Mouse (Mus musculus) limb, embryonic 12.5 days (tissue): Measurements from ENCODE around the gene Arsg. TPM values are rescaled to one million over a fixed set of nuclear protein-coding genes. Genes with fewer than 3 reads are reported as not detected.

ENCODE experiments used
- ATAC-seq: fragments of 200-750 bp; cut with Nextera tagmentation; 2 replicates; pipeline ENCODE4 v1.8.0; 2017; ENCODE audit warnings: low read depth, moderate TSS enrichment; ENCODE audit not compliant: insufficient number of reproducible peaks, insufficient read depth, low FRiP score, low TSS enrichment
- H3K27ac ChIP-seq: fragments of 300-500 bp; sonication (generic); 2 replicates; pipeline ENCODE4 v1.5.1; 2016; ENCODE audit warnings: mild to moderate bottlenecking, moderate library complexity
- H3K27me3 ChIP-seq: fragments of 300-500 bp; sonication (generic); 2 replicates; pipeline ENCODE4 v1.6.1; 2016; ENCODE audit warnings: mild to moderate bottlenecking, moderate library complexity
- H3K36me3 ChIP-seq: fragments of 300-500 bp; sonication (generic); 2 replicates; pipeline ENCODE4 v1.6.1; 2016; ENCODE audit warnings: mild to moderate bottlenecking, moderate library complexity
- H3K4me1 ChIP-seq: fragments of 300-500 bp; sonication (generic); replicated peaks from 2 replicates; pipeline ENCODE4 v1.6.1; 2016
- H3K4me2 ChIP-seq: fragments of 300-500 bp; sonication (generic); 2 replicates; pipeline ENCODE4 v1.6.1; 2016; ENCODE audit warnings: mild to moderate bottlenecking, moderate library complexity
- H3K4me3 ChIP-seq: fragments of 300-500 bp; sonication (generic); replicated peaks from 2 replicates; pipeline ENCODE4 v1.5.1; 2016; ENCODE audit warnings: mild to moderate bottlenecking
- H3K9ac ChIP-seq: fragments of 300-500 bp; sonication (generic); replicated peaks from 2 replicates; pipeline ENCODE4 v1.6.1; 2016; ENCODE audit warnings: mild to moderate bottlenecking, moderate library complexity
- H3K9me3 ChIP-seq: fragments of 300-500 bp; sonication (generic); 2 replicates; pipeline ENCODE4 v1.6.1; 2016; ENCODE audit warnings: mild to moderate bottlenecking, moderate library complexity
- WGBS: fragments of 180-500 bp; shearing (Covaris S2); methylation state at CpG from one replicate; pipeline ENCODE4 v1.1.7; 2016; 5-methylcytosine and 5-hydroxymethylcytosine counted together
- polyA plus RNA-seq: library from polyadenylated mRNA; unstranded; fragments of >200 nt; fragmentation: Nextera tagmentation; extraction: Ambion mirVana; gene quantifications from 2 replicates; pipeline ENCODE4 v1.2.1, GENCODE M21; 2016

Arsg gene
- 2.8 and 4.3 TPM in 2 replicates for polyA plus RNA-seq

DNA sequence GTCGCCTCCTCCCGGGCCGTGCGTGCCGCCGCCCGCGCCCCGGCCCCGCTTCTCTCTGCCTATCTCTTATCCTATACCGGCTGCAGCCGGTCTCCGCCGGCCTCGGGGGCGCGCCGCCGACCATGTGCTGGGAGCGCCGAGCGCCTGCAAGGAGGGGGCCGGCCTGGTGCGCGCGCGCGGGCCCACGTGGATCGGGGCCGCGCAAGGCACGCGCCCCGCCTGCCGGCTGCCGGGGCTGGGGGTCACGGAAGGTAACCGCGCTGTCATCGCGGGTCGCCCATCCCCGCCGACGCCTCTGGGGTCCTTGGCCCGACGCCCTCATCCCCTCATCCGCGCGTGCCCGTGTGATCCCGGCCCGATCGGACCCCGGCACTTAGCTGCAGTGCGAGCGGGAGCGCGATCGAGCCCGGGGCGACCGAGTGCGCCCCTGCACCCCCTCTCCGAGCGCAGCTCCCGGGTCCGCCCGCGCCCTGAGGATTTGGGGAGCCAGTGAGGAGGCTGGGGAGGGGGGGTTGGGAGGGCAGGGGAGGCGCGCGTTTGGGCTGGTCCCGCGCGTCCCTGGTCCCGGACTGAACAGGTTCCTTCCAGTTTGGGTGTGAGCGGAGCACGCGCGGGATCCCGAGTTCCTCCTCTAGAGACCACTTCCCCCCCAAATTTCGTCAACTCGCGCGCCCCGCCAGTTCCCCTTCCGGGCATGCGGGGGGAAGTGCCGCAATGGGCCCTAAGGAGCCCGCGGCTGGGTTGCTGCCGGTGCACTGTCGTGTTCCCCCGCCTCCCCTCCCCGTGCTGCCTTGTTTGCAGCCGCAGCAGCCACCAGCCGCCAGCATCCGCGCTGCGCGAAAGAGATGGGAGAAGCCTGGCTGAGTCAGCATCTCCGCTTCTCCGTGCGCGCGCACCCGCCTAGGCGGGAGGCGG is at the start of gene Arsg, which contains the start of gene Slc16a6:
Gene Arsg, plus strand, starts transcription at position 204 of the 915 bp plus-strand sequence.
Gene Slc16a6, minus strand, starts transcription at position 428 of the 915 bp plus-strand sequence.
- under 1% methylated on average over 99 of the region's 111 CpGs for WGBS
- Histone ChIP-seq H3K36me3 (no peaks in the 10 kb centered on the region), H3K4me1 (peaks cover 9% of the 10 kb centered on the region), H3K4me2 (peak within 1 kb of the TSS; percentile 95), H3K27ac (peak within 1 kb of the TSS; percentile 74), H3K27me3 (peaks cover 34% of the 10 kb centered on the region), H3K9me3 (no peaks in the 10 kb centered on the region), H3K4me3 (peak within 1 kb of the TSS; percentile 71), H3K9ac (peak within 1 kb of the TSS; percentile 88)
- ATAC-seq, result peak; percentile 86

DNA sequence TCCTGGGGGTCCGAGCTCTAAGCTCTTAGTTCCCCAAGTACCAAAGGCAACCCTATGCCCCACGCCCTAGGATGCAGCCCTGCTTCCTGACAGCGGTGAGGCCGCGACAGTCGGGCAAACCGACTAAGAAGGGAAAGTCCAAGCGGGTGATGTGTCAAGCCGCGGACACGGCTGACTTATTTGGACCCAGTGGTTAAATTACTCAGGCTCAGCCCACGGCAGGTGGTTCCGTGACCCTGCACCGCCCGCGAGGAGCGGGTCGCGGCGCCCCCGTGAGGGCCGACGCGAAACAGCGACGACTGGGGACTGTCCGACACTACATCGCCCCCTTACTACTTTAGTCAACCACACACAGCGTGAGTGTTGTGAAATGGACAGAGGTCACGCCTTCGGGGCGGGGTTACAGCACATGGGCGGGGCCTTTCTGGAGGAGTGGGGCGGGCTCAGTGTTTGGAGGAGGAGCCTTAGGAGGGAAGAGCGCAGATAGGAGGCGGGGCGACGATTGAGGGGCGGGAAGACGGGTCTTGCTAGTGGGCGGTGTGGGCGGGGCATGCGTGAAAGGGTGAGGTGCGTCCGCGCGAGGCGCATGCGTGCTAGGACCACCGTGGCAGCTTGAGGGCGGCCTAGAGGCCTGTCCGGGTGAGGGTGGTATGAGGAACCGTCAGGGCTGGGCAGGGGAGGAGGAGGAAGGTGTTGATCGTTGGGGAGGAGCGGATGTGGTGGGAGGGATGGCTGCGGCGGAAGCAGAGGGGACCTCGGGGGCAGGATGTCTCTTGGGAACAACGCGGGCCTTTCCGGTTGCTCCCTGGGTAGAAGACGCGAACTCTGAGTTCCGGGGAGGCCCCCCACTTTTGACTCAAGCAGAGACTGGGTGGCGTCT is 47.5 kb upstream of the Arsg start, which contains the start of gene Amz2:
Gene Amz2, plus strand, starts transcription at position 555 of the 880 bp plus-strand sequence.
- Histone ChIP-seq H3K4me3 (peak within 1 kb of the TSS; percentile 64), H3K4me1 (peaks cover 5% of the 10 kb centered on the region; the same call in 1 of the 2 replicates), H3K27me3 (no peaks in the 10 kb centered on the region), H3K27ac (peak within 1 kb of the TSS; percentile 82), H3K9me3 (no peaks in the 10 kb centered on the region), H3K36me3 (peaks cover 25% of the 10 kb centered on the region), H3K4me2 (peak within 1 kb of the TSS; percentile 63), H3K9ac (peak within 1 kb of the TSS; percentile 73)
- ATAC-seq, result peak; percentile 96
- WGBS, result under 1% methylated on average over 65 of the region's 65 CpGs

DNA sequence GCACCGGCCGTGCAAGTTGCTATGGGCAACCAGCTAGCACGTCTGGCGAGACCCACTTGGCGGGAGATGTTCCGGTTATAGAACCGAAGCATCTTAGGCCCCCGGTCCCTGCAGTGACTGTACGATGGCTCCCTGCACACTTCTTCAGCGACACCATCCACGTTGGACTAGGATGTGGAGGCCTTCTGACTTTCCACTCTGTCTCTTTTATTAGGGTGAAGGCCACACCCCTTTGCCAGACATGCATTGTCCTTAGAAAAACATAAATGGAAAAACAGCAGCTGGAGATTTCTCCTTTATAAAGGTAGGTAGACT is 46.9 kb upstream of the Arsg start:
- ATAC-seq, result no peak; the same call in 1 of the 2 replicates
- H3K4me3 ChIP-seq, result peak overlapping the region; percentile 64
- under 1% methylated on average over 11 of the region's 11 CpGs for WGBS
- H3K9me3 ChIP-seq, result no peaks in the 10 kb centered on the region
- peak overlapping the region; percentile 82 for H3K27ac ChIP-seq
- peaks cover 31% of the 10 kb centered on the region for H3K36me3 ChIP-seq
- peak overlapping the region; percentile 73 for H3K9ac ChIP-seq
- H3K4me1 ChIP-seq, result peaks cover 5% of the 10 kb centered on the region; the same call in 1 of the 2 replicates
- peak overlapping the region; percentile 63 for H3K4me2 ChIP-seq
- H3K27me3 ChIP-seq, result no peaks in the 10 kb centered on the region

DNA sequence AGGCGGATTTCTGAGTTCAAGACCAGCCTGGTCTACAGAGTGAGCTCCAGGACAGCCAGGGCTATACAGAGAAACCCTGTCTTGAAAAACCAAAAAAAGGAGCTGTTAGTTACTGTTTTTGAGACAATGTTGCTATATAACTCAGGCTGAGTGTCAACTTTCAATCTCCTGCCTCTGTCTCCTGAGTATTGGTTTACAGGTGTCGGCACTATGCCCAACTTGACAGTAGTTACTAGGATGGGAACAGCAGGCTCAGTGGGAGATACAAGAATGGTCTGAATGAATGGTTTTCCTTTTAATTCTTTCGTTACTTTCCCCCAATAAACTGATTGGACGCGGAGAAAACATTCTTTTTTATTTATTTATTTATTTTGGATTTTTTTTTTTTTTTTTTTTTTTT is 45.8 kb upstream of the Arsg start:
- WGBS, result 94% methylated on average over 5 of the region's 5 CpGs
- peaks cover 35% of the 10 kb centered on the region for H3K36me3 ChIP-seq
- H3K4me1 ChIP-seq, result peaks cover 5% of the 10 kb centered on the region; the same call in 1 of the 2 replicates
- H3K4me2 ChIP-seq, result no peak overlapping the region; the same call in 1 of the 2 replicates
- H3K27ac ChIP-seq, result no peak overlapping the region
- no peak overlapping the region for H3K9ac ChIP-seq
- no peaks in the 10 kb centered on the region for H3K9me3 ChIP-seq
- no peaks in the 10 kb centered on the region for H3K27me3 ChIP-seq
- no peak for ATAC-seq
- H3K4me3 ChIP-seq, result 0 out of 2 replicates have a peak overlapping the region, but pooled peaks have one; percentile 64

DNA sequence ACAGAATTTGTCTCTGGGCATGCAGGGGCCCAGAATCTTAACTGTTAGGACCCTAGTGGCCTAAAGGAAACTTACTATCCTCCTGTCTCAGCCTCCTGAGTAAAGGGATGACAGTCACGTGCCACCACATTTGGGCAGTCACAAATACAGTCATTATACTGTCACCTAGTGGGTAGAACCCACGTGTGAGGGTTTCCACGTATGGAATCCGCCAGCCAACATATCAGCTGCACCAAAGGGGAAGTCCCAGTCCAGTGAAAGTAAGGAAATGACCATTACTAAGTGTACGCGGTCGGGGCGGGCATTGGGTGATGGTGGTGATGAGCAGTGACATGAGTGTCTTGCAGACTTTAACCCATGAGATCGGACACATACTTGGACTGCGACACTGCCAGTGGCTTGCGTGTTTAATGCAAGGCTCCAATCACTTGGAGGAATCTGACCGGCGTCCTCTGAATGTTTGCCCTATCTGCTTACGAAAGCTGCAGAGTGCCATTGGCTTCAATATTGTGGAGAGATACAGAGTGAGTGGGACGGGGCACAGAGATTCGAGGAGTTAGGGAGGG is 38.9 kb upstream of the Arsg start:
- H3K9ac ChIP-seq, result no peak overlapping the region
- H3K27ac ChIP-seq, result no peak overlapping the region
- no peaks in the 10 kb centered on the region for H3K9me3 ChIP-seq
- no peaks in the 10 kb centered on the region for H3K27me3 ChIP-seq
- H3K4me2 ChIP-seq, result no peak overlapping the region
- 93% methylated on average over 16 of the region's 16 CpGs for WGBS
- peaks cover under 1% of the 10 kb centered on the region; the same call in 1 of the 2 replicates for H3K4me1 ChIP-seq
- no peak for ATAC-seq
- no peak overlapping the region for H3K4me3 ChIP-seq
- H3K36me3 ChIP-seq, result peaks cover 77% of the 10 kb centered on the region

DNA sequence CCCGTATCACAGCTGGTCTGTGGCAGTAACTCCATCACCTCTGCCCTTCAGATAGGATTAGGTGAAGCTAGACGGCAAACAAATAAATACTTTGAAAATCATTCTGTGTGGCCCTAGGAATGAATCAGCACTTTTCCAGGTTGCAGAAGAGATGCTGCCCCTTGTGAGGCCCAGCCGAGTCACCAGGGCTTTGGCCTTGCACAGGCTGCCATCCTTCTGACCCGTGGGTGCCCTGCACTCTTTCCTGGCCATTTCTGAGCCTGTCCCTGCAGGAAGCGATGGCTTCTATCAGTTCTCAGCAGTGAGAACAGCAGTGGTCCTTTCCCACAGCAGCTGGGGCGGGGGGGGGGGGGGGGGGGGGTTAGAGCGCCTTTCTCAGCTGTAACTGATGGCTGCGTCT is 36.3 kb upstream of the Arsg start:
- H3K27ac ChIP-seq, result no peak overlapping the region
- no peak for ATAC-seq
- H3K36me3 ChIP-seq, result peaks cover 53% of the 10 kb centered on the region
- 0 out of 2 replicates have a peak, but pooled peaks cover 3% of the 10 kb centered on the region for H3K27me3 ChIP-seq
- WGBS, result 79% methylated on average over 7 of the region's 8 CpGs
- no peak overlapping the region for H3K4me2 ChIP-seq
- H3K9me3 ChIP-seq, result no peaks in the 10 kb centered on the region
- H3K4me3 ChIP-seq, result no peak overlapping the region
- H3K9ac ChIP-seq, result no peak overlapping the region
- peaks cover 9% of the 10 kb centered on the region for H3K4me1 ChIP-seq

DNA sequence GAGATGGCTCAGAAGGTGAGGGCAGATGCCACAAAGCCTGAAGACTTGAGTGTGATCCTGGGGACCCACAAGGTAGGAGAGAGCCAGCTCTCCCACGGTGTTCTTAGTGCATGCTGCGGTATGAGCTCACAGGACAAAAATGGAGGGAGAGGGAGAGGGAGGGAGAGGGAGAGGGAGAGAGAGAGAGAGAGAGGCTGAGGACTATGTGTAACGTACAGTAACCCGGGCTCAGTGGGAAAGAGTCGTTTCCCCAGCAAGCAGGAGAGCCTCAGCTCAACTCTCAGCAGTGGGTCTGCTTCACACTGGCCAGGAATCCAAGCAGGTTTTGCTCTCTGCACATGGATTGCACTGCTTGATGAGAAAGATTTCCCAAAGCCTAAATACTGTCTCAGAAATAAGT is 34.0 kb upstream of the Arsg start:
- Histone ChIP-seq H3K9ac (no peak overlapping the region), H3K9me3 (no peaks in the 10 kb centered on the region), H3K4me2 (peak overlapping the region; percentile 83), H3K4me1 (peaks cover 9% of the 10 kb centered on the region), H3K27me3 (0 out of 2 replicates have a peak, but pooled peaks cover 3% of the 10 kb centered on the region), H3K27ac (no peak overlapping the region), H3K4me3 (no peak overlapping the region), H3K36me3 (peaks cover 43% of the 10 kb centered on the region)
- 13% methylated on average over 5 of the region's 5 CpGs for WGBS
- ATAC-seq, result peak; percentile 52; the same call in 1 of the 2 replicates

DNA sequence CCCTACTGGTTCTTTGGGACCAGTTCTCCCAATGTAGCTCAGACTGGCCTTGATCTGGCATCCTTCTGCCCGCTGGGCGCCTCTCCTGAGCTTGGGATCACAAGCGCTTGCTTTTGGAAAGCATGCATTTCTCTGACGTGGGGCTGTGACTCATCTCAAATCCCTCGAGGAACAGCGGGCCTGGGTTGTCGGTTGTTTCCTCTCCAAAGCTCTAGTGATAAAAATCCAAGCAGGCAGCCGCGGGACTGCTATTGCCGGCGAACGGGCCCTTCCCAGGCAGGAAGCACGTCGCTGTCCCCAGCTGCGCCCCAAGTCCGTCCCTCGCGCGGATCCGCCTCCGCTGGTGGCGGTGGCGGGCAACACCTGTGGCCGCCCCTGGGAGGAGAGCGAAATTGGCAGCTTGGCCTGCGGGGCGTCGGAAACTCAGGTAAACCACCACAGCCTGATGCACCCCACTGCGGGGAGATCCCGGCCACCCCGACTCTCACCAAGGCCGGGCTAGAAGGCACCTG is 33.3 kb upstream of the Arsg start:
- WGBS, result 2% methylated on average over 32 of the region's 32 CpGs
- Histone ChIP-seq H3K36me3 (peaks cover 36% of the 10 kb centered on the region), H3K4me3 (peak overlapping the region; percentile 52), H3K4me2 (peak overlapping the region; percentile 83), H3K9me3 (no peaks in the 10 kb centered on the region), H3K27ac (no peak overlapping the region), H3K9ac (peak overlapping the region; percentile 66), H3K4me1 (peaks cover 9% of the 10 kb centered on the region), H3K27me3 (0 out of 2 replicates have a peak, but pooled peaks cover 3% of the 10 kb centered on the region)
- no peak for ATAC-seq

DNA sequence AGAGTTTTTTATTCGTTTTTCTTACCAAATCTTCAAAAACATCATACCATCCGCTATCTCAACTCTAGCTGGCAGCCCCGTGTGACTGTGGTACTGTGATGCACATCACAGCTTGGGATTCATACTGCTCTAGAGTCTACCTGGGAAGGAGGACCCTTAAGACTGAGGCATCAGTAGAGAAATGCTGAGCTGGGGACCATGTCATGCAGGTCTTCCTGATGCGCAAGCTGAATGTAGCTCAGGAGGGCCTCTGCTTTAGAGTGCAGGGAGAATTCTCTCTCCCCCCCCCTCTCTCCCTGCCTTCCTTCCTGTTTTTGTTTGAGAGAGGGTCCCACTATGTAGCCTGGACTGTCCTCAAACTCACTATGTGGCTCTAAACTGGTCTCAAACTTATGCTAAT is 32.5 kb upstream of the Arsg start:
- H3K27me3 ChIP-seq, result 0 out of 2 replicates have a peak, but pooled peaks cover 3% of the 10 kb centered on the region
- H3K36me3 ChIP-seq, result peaks cover 28% of the 10 kb centered on the region
- no peaks in the 10 kb centered on the region for H3K9me3 ChIP-seq
- H3K9ac ChIP-seq, result no peak overlapping the region
- H3K4me2 ChIP-seq, result peak overlapping the region; percentile 83
- WGBS, result 67% methylated on average over 4 of the region's 4 CpGs
- no peak overlapping the region for H3K27ac ChIP-seq
- peak overlapping the region; percentile 52 for H3K4me3 ChIP-seq
- ATAC-seq, result no peak
- H3K4me1 ChIP-seq, result peaks cover 9% of the 10 kb centered on the region

DNA sequence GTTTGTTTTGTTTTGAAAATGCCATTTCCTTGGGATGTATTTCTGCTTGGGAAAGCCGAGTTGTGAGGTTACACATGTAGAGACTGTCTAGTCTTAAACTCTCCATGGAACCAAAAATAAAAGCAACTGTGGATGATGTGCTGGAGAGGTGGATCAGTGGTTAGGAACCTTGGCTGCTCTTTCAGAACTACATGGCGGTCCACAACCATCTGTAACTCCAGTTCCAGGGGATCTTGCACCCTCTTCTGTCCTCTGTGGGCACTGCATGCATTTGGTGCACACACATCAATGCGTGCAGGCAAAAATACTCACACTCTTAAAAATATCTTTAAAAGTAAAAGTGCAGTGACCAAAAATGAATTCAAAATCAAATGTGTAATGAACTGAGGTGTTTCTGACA is 32.1 kb upstream of the Arsg start:
- peaks cover 24% of the 10 kb centered on the region for H3K36me3 ChIP-seq
- no peak overlapping the region for H3K4me3 ChIP-seq
- H3K27me3 ChIP-seq, result 0 out of 2 replicates have a peak, but pooled peaks cover 3% of the 10 kb centered on the region
- no peak overlapping the region for H3K4me2 ChIP-seq
- H3K9ac ChIP-seq, result no peak overlapping the region
- 70% methylated on average over 3 of the region's 3 CpGs for WGBS
- no peak for ATAC-seq
- no peaks in the 10 kb centered on the region for H3K9me3 ChIP-seq
- H3K27ac ChIP-seq, result no peak overlapping the region
- peaks cover 9% of the 10 kb centered on the region for H3K4me1 ChIP-seq
